Mouse (Mus musculus) ZHBTc4 (cell line): ENCODE measurements around the gene Atrip.

Experiments
- DNase-seq: peaks from one replicate; pipeline ENCODE4 v3.0.0-alpha.2; 2011; ENCODE audit warnings: low read depth, low spot score

Atrip gene

DNA sequence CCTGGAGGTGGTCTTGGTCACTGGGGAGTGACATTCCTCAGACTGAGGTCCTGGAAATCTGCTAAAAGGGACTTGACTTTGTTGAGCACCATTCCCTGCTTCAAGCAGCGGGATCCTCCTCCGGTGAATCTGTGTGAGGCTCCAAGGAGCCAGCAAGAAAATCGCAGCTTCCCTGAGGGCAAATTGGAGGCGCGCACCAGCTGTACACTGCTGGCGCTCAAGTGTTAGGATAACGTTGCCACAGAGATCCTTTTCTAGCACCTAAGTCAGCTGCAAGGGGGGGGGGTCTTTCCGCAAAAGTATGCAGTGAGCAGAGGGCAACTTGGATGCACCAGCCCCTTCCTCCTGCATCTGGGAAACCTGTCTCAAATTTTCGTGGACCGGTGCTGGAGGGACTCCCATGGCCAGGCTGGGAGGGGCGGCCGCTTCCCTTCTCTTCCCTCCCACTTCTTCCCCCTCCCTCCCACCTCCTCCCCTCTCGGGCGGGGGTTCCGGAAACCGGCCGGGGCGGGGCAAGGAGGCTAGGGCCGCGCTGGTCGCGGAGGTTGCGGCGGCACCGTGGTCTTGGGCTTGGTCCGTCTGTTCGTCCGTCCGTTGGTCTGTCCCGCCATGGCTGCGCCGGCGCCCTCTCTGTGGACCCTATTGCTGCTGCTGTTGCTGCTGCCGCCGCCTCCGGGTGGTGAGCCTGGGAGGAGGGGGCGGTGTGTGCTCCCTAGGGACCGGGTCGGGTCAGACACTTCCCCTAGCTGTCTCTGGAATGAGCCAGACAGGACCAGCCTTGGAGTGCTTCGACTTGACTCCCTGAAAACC lies 35.6 kb downstream of the Atrip start, which contains the start of gene Shisa5:
TSS of gene Shisa5 (plus strand) at position 480 of the 810 bp plus-strand sequence.
- DNase-seq, result peak; percentile 88

DNA sequence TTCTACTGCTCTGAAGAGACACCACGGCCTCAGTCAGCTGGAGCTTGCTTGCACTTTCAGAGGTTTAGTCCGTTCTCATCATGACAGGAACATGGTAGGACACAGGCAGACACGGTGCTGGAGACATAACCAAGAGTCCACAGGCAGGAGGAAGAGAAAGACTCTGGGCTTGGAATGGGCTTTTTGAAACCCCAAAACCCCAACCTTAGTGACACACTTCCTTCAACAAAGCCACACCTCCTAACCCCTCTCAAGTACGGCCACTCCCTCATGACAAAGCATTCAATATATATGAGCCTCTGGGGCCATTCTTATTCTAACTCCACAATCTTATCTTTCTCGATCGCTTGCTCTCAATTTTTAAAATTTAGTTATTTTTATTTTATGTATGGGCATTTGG lies 41.5 kb downstream of the Atrip start:
- no peak for DNase-seq

DNA sequence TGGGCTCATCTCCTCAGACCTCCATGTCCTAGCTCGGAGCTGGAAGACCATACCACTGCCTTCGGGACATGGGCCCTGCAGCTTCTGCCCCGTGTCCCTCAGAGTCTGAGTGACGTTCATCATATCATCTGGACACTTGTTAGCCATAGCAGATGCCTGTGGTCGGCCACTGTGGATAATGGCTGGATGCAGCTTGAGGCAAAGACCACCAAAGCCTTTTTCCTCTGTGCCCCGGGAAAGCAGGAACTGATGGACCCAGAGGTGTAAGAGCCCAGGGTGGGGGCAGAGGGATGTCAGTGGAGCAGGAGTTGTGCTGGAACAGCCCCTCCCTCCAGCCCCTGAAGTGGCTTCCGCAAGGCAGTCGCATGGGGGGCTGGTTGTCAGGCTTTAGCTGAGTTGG lies 42.2 kb downstream of the Atrip start:
- DNase-seq, result no peak

DNA sequence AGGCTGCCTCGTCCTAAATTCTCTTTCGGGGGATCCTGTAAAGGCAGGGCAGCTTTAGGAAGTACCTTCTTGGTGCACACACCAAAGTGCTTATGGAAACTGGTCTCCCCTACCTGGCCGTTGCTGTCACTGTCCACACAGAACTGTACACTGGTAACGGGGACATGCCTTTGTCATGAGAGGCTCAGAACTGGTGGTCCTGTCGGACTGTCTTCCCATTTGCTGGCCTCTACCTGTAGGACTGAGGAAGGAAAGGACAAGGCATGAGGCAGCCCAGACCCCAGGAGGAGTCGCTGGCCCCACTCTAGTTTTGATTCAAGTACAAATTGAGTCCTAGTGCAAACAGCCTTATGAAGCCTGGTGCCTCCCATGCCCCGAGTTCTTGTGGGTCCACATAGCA lies 42.9 kb downstream of the Atrip start:
- no peak for DNase-seq

DNA sequence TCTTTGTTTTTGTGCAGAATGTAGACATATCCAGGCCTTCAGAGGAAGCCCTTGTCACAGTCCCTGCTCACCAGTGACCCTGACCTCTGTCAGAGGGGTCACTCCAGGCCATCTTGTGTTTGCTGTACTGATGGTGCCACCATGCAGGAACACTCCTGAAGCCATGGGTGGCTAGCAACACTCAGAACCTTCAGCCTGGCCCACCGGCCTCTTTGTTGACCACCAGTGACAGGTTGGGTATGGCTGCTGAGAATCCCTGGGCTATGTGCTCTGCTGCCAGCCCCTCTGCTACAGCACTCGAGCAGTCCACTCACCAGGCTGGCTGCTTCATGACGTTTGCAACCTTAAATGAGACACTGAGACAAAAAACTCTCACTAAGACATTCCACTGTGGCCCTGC lies 43.6 kb downstream of the Atrip start:
- no peak for DNase-seq

DNA sequence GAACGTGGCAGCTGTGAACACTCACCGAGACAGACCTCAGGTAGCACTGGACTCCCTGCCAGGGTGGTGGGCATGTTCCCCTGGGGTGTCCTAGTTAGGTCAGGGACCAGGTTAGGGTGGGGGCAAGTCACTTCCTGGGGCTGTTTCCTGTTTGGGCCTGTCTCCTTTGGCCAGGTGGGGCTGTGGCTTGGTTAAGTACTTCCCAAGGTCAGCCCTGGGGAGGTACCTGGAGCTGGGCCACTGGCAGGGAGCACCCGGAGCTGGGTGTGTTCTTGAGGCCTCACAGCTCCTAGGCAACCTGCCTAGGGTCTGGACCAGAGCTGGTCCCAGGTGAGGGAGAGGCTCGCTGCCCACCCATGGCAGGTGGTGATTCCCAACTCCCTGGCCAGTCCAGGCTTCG lies 45.0 kb downstream of the Atrip start:
- DNase-seq, result no peak

DNA sequence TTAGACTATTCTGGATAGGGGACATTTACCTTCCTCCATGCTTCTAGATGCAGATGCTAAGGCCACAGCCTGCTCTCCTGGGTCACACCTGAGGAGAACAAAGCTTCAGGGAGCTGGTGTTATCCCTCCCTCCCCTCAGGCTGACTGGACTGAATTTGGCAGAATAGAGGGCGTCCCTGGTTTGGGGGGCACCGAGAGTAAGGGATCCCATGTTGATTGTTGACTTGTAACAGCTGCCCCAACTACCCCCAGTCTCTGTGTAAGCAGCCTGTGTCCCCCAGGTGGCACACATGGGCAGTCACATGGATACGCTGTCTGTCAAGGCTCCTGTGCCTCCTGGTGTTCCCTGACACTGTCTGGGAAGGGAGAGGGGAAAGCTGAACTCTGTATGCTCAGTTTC lies 45.5 kb downstream of the Atrip start:
- no peak for DNase-seq

DNA sequence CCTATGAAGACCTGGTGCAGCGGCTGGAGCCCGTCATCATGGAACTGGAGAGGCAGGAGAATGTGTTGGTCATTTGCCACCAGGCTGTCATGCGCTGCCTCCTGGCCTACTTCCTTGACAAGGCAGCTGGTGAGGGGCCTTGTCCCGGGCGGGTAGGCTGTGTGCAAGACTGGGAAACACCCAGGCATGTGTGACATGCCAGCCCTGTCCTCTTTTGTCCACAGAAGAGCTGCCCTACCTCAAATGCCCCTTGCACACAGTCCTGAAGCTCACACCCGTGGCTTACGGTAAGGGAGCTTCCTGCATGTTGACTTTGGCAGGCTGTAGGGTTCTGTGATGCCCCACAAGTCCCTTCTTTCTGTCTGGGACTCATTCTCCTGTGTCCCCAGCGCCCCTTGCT lies 46.4 kb downstream of the Atrip start:
- no peak for DNase-seq

DNA sequence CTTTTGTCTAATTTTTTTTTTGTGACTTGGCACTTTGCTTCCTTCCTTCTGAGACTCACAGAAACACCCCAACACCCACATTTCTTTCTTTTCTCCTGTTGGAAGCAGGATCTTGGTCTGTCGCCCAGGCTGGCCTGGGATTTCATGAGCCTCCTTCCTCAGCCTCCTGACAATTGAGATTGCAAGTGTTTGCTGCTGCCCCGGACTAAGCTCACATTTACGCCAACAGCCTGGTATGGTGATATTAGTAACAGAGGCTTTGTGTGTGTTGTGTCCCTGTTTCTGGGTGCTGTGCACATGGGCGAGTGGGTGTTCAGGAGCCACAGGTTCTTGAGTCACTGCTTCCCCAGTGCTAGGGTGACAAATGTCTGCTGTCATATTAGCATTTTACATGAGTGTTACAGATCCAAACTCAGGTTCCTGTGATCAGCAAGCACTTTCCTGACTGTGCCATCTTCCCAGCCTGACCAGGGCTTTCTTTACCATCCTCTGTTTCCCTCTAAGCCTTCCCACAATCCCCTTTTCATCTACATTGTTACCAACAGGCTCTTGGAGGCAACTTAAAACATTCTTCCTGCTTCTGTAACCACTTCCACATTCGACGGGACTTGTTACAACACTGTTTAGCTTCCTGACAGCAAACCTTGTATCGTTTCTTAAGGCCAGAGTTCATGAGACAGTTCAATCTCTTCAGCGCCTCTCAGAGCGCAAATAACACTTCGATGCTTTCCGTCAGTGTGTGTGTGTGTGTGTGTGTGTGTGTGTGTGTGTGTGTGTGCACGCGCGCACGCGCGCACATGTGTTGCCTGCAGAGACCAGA lies 50.8 kb downstream of the Atrip start:
- DNase-seq, result no peak

DNA sequence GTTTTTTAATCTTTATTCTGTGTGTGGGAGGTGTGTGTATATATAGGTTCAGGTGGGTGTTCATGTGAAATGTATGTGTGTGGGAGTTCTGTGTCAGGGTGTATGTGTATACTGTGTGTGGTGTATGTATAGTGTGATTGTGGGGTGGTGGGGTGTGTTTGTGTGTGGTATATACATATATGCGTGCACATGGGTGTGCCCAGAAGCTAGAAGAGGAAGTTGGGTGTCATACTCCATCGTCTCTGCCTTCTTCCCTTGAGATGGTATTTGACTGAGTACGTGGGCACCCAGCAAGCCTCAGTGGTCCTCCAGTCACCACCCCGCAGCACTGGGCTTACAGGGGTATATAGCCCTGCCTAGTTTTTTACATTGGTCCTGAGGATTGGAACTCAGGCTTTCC lies 52.5 kb downstream of the Atrip start:
- DNase-seq, result no peak

DNA sequence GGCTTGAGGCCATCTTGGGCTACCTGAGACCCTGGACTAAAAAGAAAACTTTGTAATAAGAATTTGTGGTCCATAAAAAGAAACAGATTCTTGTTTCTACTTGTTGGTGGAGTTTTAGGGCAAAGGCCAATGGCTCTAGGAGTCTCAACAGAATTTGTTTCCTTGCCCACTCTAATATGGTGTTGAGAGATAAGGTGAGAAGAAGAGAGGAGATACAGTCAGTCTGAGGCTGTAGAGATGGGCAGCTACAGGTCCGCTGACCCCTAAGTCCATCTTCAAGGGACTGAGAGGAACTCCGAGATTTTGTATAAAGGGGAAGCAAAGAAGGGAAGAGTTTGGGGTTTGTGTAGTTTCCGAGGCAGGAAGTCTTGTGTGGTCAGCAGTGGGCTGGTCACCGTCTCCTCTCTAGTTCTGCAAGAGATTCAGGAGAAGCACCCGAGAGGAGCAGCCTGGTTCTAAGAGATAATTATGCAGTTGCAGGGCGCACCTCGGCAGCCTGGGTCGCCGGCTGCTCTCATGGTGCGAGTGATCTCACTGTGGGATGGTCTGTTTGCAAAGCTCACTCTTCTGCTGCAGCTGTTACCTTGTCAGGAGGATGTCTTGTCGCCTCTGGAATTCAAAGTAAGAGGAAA lies 56.8 kb downstream of the Atrip start:
- DNase-seq, result no peak

DNA sequence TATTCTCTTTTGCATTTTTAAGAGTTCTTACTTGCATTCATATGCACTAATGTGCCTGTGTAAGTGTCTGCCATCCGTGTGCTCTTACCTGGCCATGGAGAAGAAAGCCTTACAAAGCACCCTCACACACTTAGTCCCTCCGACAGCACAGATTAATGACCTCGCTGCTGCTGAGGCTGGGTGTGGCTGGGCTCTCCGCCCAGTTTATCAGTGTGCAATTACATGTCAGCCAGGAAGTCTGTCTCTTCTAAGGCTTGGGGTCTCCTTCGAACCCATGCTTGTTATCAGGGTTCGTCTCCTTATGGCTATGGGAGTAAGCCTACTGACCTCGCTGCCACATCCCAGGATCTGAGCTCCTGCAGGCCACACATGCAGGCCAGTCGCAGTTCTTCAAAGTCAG lies 58.5 kb downstream of the Atrip start:
- no peak for DNase-seq

DNA sequence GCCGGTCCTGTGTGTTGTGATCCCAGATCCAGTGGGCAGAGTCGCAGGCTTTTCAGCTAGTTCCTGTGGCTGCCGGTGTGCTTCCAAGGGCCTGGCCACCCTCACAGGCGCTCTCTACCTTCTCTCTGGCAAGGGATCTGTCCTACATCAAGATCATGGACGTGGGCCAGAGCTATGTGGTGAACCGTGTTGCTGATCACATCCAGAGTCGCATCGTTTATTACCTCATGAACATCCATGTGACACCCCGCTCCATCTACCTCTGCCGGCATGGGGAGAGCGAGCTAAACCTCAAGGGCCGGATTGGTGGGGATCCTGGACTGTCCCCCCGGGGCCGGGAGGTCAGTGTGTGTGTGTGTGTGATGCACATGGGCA lies 63.6 kb downstream of the Atrip start:
- no peak for DNase-seq

DNA sequence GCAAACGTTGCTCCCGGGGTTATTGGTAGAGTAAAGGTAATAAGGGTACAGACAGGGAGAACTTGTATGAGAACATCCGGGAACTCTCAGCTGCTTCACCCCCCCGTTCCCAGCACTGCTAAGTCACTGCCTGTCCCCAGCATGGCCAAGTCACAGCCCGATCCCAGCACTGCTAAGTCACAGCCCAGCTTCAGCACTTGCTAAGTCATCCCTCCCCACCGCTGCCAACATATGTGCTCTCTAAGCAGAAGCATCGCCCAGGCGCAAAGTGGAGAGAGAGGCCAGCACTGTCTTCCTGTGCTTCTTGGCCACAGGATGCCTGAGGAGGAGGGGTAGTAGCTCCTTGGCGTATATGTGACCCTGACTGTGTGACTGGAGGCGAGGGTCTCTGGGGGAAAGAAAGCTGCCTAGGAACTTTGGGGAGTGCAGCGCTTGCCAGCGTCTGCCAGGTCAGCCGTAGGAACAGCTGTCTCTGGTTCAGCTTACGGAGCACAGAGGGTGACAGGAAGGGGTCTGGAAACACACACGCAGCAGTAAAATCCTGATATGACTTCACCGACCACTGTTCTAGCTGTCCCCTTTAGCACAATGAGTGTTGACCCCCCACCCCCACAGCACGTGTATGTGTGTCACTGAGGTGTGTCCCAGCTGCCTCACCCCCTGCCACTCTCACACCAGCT lies 64.1 kb downstream of the Atrip start:
- DNase-seq, result no peak

DNA sequence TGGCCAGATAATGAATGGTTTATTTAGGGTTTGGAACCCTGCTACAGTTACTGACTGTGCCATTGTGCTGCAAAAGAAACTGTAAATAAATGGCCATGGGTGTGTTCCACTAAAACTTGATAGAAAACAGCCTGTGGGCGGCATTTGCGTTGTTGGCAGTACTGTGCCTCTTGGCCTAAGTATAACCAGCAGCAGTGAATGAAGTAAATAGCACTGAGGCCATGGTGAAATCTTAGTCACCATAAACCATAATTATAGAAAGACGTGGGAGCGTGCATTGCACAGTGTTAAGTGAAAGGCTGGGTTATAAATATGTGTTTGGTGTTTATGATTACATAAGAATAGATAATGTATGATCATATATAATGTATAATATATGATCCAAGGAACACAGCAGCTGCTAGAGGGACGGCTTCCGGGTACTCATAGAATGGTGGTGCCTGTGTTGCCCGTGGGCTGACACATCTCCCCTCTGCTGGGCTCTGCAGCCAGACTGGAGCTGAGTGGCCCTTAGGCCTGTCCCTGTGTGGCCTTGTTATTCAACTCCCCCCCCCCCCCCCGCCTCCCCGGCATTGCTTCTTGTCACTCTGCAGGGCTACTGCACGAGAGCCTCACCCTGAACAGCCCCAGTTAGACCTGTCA lies 64.8 kb downstream of the Atrip start:
- DNase-seq, result no peak

DNA sequence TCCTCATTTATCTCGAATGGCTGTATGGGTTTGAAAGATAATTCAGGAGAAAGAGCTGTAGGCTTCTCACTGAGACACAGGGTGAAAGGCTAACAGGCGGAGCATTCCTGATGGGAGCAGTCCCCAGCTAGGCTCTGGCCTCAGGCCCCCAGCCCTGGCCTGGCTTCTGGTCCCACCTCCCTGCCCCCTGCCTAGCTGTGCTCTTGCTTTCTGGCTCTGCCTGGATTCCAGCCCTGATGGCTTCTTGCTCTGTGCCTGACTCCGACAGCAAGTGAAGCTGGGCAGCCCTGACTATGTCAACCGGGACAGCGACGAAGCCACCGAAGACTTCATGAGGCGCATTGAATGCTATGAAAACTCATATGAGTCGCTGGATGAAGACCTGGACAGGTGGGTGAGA lies 65.8 kb downstream of the Atrip start:
- DNase-seq, result no peak
